Mouse (Mus musculus): ENCODE data around the gene Tnfrsf13b. TPM values are rescaled to one million over a fixed set of nuclear protein-coding genes. Genes with fewer than 3 reads are reported as not detected.
"Not testable (repeated sequence)": the region's sequence is repeated elsewhere in the genome, so short reads cannot be mapped to it uniquely, and the experiment has no call there.

Tnfrsf13b gene
- total and polyA plus RNA-seq, 3 experiments, result 260 to 356 (median 338) TPM

- DNase-seq (ENCODE audit: extremely low read depth), result no peak
- H3K27me3 ChIP-seq (replicated peaks), result no peaks in the 10 kb centered on the region
These were observed 57.3 kb downstream of the Tnfrsf13b start for GRCm38 (mm10) chr11:61183820-61184219.

GRCm38 (mm10) chr11:61190776-61191175 lies 64.2 kb downstream of the Tnfrsf13b start:
- dilution Hi-C loops (cut with MboI; ENCODE audit: extremely low pct_ligation_motif_present, extremely low pct_unique_long_range_greater_than_20kb, low sequenced_read_pairs) (no loop called here), in situ Hi-C loops (cut with MboI; ENCODE audit: low pct_ligation_motif_present, low pct_unique_long_range_greater_than_20kb, low sequenced_read_pairs) (loop anchor here (5.0 to 10.0 kb wide), 3 partner anchors 152 to 314 kb away; partner anchors contain the start of genes B9d1 and Slc47a2)
- no peak overlapping the region for H3K4me3 ChIP-seq (replicated peaks in 1 of 3; ENCODE audit: low read depth in 2 of 3, low read length in 2 of 3, poor library complexity in 1 of 3)
- peaks cover 12% of the 10 kb centered on the region for H3K27me3 ChIP-seq (replicated peaks)
- no peak overlapping the region for H3K4me2 ChIP-seq (ENCODE audit: insufficient read depth, low read depth, poor library complexity, severe bottlenecking)
- H3K79me2 ChIP-seq (replicated peaks; ENCODE audit: control insufficient read depth, extremely low read depth, insufficient read depth, poor library complexity, severe bottlenecking), result no peaks in the 10 kb centered on the region
- no peaks in the 10 kb centered on the region for H3K36me3 ChIP-seq (replicated peaks in 1 of 2; ENCODE audit: control insufficient read depth in 1 of 2, insufficient read depth in 1 of 2, low read length in 1 of 2)
- no peak overlapping the region for H3K9ac ChIP-seq (ENCODE audit: insufficient read depth, low read depth)
- no peak overlapping the region for H3K27ac ChIP-seq (ENCODE audit: insufficient read depth, low read depth)
- no peak for TF ChIP-seq ZMIZ1 (IDR thresholded peaks at IDR 0.05; ENCODE audit: low read depth, low read length)
- TF ChIP-seq JUND (conservative IDR thresholded peaks at IDR 0.05; ENCODE audit: low read depth, low read length), result no peak
- TF ChIP-seq MAFK (IDR thresholded peaks at IDR 0.05; ENCODE audit: insufficient replicate concordance, low read length), result no peak
- TF ChIP-seq CHD1 (IDR thresholded peaks at IDR 0.05; ENCODE audit: low read depth, low read length), result no peak
- H3K9me3 ChIP-seq (replicated peaks; ENCODE audit: low read length), result no peaks in the 10 kb centered on the region
- peaks cover 0 to 3% of the 10 kb centered on the region in 2 experiments; a peak in 2 of 4 replicates for H3K4me1 ChIP-seq (ENCODE audit: control insufficient read depth in 1 of 2, insufficient read depth in 2 of 2)
- DNase-seq (ENCODE audit: extremely low read depth), result no peak

More at GRCm38 (mm10) chr11:61183820-61184219, 57.3 kb downstream of the Tnfrsf13b start:
- no peak overlapping the region for H3K4me2 ChIP-seq (ENCODE audit: insufficient read depth, low read depth, poor library complexity, severe bottlenecking)
- H3K4me3 ChIP-seq (replicated peaks in 1 of 3; ENCODE audit: low read depth in 2 of 3, low read length in 2 of 3, poor library complexity in 1 of 3), result no peak overlapping the region
- no peaks in the 10 kb centered on the region for H3K36me3 ChIP-seq (replicated peaks in 1 of 2; ENCODE audit: control insufficient read depth in 1 of 2, insufficient read depth in 1 of 2, low read length in 1 of 2)
- in situ Hi-C loops (cut with MboI; ENCODE audit: low pct_ligation_motif_present, low pct_unique_long_range_greater_than_20kb, low sequenced_read_pairs), result no loop called here
- no peaks in the 10 kb centered on the region for H3K79me2 ChIP-seq (replicated peaks; ENCODE audit: control insufficient read depth, extremely low read depth, insufficient read depth, poor library complexity, severe bottlenecking)
- no peak overlapping the region for H3K27ac ChIP-seq (ENCODE audit: insufficient read depth, low read depth)
- H3K9me3 ChIP-seq (replicated peaks; ENCODE audit: low read length), result no peaks in the 10 kb centered on the region
- dilution Hi-C loops (cut with MboI; ENCODE audit: extremely low pct_ligation_motif_present, extremely low pct_unique_long_range_greater_than_20kb, low sequenced_read_pairs), result no loop called here
- TF ChIP-seq MAZ (IDR thresholded peaks at IDR 0.05; ENCODE audit: low read depth, low read length) (no peak), MXI1 (IDR thresholded peaks at IDR 0.05; ENCODE audit: low read depth, low read length) (no peak), USF1 (IDR thresholded peaks at IDR 0.05; ENCODE audit: low read depth, low read length) (no peak), CHD1 (IDR thresholded peaks at IDR 0.05; ENCODE audit: low read depth, low read length) (no peak), USF2 (conservative IDR thresholded peaks at IDR 0.05; ENCODE audit: low read depth, low read length) (no peak), CHD2 (IDR thresholded peaks at IDR 0.05; ENCODE audit: low read length) (no peak), ZNF384 (IDR thresholded peaks at IDR 0.05; ENCODE audit: low read depth, low read length) (no peak), SMC3 (IDR thresholded peaks at IDR 0.05; ENCODE audit: low read depth, low read length) (no peak), BHLHE40 (IDR thresholded peaks at IDR 0.05; ENCODE audit: low read depth, low read length) (no peak)
- H3K9ac ChIP-seq (ENCODE audit: insufficient read depth, low read depth), result no peak overlapping the region
- no peaks in the 10 kb centered on the region for H3K4me1 ChIP-seq (ENCODE audit: control insufficient read depth in 1 of 2, insufficient read depth in 2 of 2)

DNA sequence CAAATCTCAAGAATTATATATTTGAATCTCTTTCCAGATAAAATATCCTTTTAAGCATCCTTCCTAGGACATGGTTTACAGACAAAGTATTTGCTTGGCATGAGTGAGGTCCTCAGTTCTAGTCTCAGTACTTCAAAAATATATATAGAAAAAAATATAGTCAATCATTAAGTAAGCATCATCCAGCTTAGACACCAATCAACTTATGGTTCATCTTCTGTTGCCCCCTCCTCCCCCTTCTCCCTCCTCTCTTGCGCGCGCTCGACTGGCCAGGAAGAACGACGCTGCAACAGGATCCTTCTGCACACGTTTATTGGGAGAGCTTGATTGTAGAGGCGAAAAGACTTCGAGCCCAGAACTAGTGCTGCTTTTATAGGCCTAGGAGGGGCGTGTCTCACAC lies 65.6 kb downstream of the Tnfrsf13b start:
- H3K4me1 ChIP-seq (ENCODE audit: control insufficient read depth in 1 of 2, insufficient read depth in 2 of 2); DNase-seq (ENCODE audit: extremely low read depth); H3K79me2 ChIP-seq (replicated peaks; ENCODE audit: control insufficient read depth, extremely low read depth, insufficient read depth, poor library complexity, severe bottlenecking); H3K9me3 ChIP-seq (replicated peaks; ENCODE audit: low read length); H3K36me3 ChIP-seq (replicated peaks in 1 of 2; ENCODE audit: control insufficient read depth in 1 of 2, insufficient read depth in 1 of 2, low read length in 1 of 2); dilution Hi-C loops (cut with MboI; ENCODE audit: extremely low pct_ligation_motif_present, extremely low pct_unique_long_range_greater_than_20kb, low sequenced_read_pairs); H3K27ac ChIP-seq (ENCODE audit: insufficient read depth, low read depth); H3K9ac ChIP-seq (ENCODE audit: insufficient read depth, low read depth); H3K4me2 ChIP-seq (ENCODE audit: insufficient read depth, low read depth, poor library complexity, severe bottlenecking); H3K4me3 ChIP-seq (replicated peaks in 1 of 3; ENCODE audit: low read depth in 2 of 3, low read length in 2 of 3, poor library complexity in 1 of 3): not testable (repeated sequence)
- in situ Hi-C loops (cut with MboI; ENCODE audit: low pct_ligation_motif_present, low pct_unique_long_range_greater_than_20kb, low sequenced_read_pairs), result loop anchor here (5.0 to 10.0 kb wide), 3 partner anchors 150 to 313 kb away; partner anchors contain the start of genes B9d1 and Slc47a2
- H3K27me3 ChIP-seq (replicated peaks), result peaks cover 12% of the 10 kb centered on the region
